Mouse (Mus musculus): ENCODE results near the gene Olfr1302. TPM values are rescaled to one million over a fixed set of nuclear protein-coding genes. Genes with fewer than 3 reads are reported as not detected.

Olfr1302 gene
- polyA plus RNA-seq (2014; fragmentation: Illumina TruSeq; extraction: RNeasy Lipid Tissue Mini Kit (QIAGEN cat#74804); ENCODE audit: low read depth, low replicate concordance) = not detected

DNA sequence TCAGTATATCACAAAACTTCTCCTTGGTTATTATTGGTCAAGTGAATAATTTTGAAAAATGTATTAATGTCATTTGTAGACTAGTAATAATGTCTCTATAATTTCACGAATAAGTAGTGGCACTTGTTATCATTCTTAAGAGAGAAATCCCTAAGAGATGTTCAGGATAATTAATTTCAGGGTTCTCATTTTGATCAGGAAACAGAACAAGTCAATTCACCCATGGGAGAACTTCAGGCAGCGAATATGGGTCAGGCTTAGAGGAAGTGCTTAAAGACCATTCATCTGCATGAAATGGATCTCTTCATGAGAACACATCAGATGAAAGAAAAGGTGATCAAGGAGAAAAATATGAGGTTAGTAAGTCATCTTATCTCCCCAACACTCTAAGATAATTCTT is at the start of gene Olfr1302:
Gene Olfr1302, plus strand, starts transcription at position 301 of the 400 bp plus-strand sequence.

DNA sequence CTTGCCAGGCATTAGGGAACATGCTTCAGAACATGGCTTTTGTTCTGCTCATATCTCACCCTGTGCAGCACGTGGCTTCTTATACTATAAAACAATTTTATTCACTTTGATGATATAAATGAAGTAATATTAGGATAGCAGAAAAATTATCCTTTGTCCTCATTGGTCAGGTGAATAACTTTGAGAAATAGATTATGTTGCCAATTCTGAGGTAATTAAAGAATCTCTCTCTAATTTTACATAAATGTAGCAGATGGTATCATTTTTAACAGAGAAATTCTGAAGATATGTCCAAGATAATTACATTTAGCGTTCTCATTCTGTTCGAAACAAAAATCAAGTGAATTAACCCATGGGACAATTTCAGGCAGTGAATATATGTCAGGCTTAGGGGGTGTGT is 26.5 kb upstream of the Olfr1302 start, which contains the start of gene Olfr1301:
Gene Olfr1301, plus strand, starts transcription at position 301 of the 400 bp plus-strand sequence.

DNA sequence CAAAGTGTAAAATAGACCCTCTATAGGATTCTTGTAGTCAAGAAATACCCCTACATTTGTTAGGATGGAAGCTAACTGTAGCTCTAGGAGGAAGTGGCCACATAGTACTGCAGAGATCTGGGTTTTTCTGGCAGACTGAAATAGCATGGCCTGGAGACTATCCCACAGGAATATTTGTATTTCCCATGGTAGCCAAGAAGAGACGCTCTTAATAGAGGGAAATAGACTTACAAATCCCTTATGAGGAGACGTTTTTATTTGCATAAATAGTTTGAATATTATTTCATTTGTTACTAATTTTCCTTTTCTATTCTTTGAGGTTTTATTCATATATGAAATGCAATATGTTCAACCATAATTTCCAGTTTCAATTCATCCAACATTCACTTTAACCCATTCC is 43.0 kb downstream of the Olfr1302 start, which contains the start of gene Olfr1303:
Gene Olfr1303, minus strand, starts transcription at position 101 of the 400 bp plus-strand sequence.

Other genes with a start within 250 kb of the Olfr1302 start
- not detected for gene Olfr1294, start 237.1 kb upstream of the Olfr1302 start, polyA plus RNA-seq (2014; fragmentation: Illumina TruSeq; extraction: RNeasy Lipid Tissue Mini Kit (QIAGEN cat#74804); ENCODE audit: low read depth, low replicate concordance)
- not detected for gene Olfr1295, start 207.7 kb upstream of the Olfr1302 start, polyA plus RNA-seq (2014; fragmentation: Illumina TruSeq; extraction: RNeasy Lipid Tissue Mini Kit (QIAGEN cat#74804); ENCODE audit: low read depth, low replicate concordance)
- not detected for gene Olfr1297, start 150.9 kb upstream of the Olfr1302 start, polyA plus RNA-seq (2014; fragmentation: Illumina TruSeq; extraction: RNeasy Lipid Tissue Mini Kit (QIAGEN cat#74804); ENCODE audit: low read depth, low replicate concordance)
- gene Olfr1298, start 128.2 kb upstream of the Olfr1302 start, polyA plus RNA-seq (2014; fragmentation: Illumina TruSeq; extraction: RNeasy Lipid Tissue Mini Kit (QIAGEN cat#74804); ENCODE audit: low read depth, low replicate concordance) = not detected
- gene Olfr1299, start 116.0 kb upstream of the Olfr1302 start, polyA plus RNA-seq (2014; fragmentation: Illumina TruSeq; extraction: RNeasy Lipid Tissue Mini Kit (QIAGEN cat#74804); ENCODE audit: low read depth, low replicate concordance) = not detected
- not detected for gene Olfr1301, start 26.4 kb upstream of the Olfr1302 start, polyA plus RNA-seq (2014; fragmentation: Illumina TruSeq; extraction: RNeasy Lipid Tissue Mini Kit (QIAGEN cat#74804); ENCODE audit: low read depth, low replicate concordance)
- not detected for gene Olfr1303, start 42.9 kb downstream of the Olfr1302 start, polyA plus RNA-seq (2014; fragmentation: Illumina TruSeq; extraction: RNeasy Lipid Tissue Mini Kit (QIAGEN cat#74804); ENCODE audit: low read depth, low replicate concordance)
- gene Olfr1305, start 99.7 kb downstream of the Olfr1302 start, polyA plus RNA-seq (2014; fragmentation: Illumina TruSeq; extraction: RNeasy Lipid Tissue Mini Kit (QIAGEN cat#74804); ENCODE audit: low read depth, low replicate concordance) = not detected
- gene Olfr1306, start 138.8 kb downstream of the Olfr1302 start, polyA plus RNA-seq (2014; fragmentation: Illumina TruSeq; extraction: RNeasy Lipid Tissue Mini Kit (QIAGEN cat#74804); ENCODE audit: low read depth, low replicate concordance) = not detected
- gene Olfr1307, start 172.0 kb downstream of the Olfr1302 start, polyA plus RNA-seq (2014; fragmentation: Illumina TruSeq; extraction: RNeasy Lipid Tissue Mini Kit (QIAGEN cat#74804); ENCODE audit: low read depth, low replicate concordance) = not detected
- gene Olfr1308, start 187.5 kb downstream of the Olfr1302 start, polyA plus RNA-seq (2014; fragmentation: Illumina TruSeq; extraction: RNeasy Lipid Tissue Mini Kit (QIAGEN cat#74804); ENCODE audit: low read depth, low replicate concordance) = not detected
- not detected for gene Olfr1309, start 212.9 kb downstream of the Olfr1302 start, polyA plus RNA-seq (2014; fragmentation: Illumina TruSeq; extraction: RNeasy Lipid Tissue Mini Kit (QIAGEN cat#74804); ENCODE audit: low read depth, low replicate concordance)
- gene Olfr1310, start 235.3 kb downstream of the Olfr1302 start, polyA plus RNA-seq (2014; fragmentation: Illumina TruSeq; extraction: RNeasy Lipid Tissue Mini Kit (QIAGEN cat#74804); ENCODE audit: low read depth, low replicate concordance) = not detected
- not detected for gene Olfr1311, start 247.0 kb downstream of the Olfr1302 start, polyA plus RNA-seq (2014; fragmentation: Illumina TruSeq; extraction: RNeasy Lipid Tissue Mini Kit (QIAGEN cat#74804); ENCODE audit: low read depth, low replicate concordance)